Mouse (Mus musculus): ENCODE results near the gene Dclk1. TPM values are rescaled to one million over a fixed set of nuclear protein-coding genes. Genes with fewer than 3 reads are reported as not detected.

The Dclk1 gene
- total and polyA plus RNA-seq, 3 experiments: 1.2 to 5.6 (median 3.6) TPM

DNA sequence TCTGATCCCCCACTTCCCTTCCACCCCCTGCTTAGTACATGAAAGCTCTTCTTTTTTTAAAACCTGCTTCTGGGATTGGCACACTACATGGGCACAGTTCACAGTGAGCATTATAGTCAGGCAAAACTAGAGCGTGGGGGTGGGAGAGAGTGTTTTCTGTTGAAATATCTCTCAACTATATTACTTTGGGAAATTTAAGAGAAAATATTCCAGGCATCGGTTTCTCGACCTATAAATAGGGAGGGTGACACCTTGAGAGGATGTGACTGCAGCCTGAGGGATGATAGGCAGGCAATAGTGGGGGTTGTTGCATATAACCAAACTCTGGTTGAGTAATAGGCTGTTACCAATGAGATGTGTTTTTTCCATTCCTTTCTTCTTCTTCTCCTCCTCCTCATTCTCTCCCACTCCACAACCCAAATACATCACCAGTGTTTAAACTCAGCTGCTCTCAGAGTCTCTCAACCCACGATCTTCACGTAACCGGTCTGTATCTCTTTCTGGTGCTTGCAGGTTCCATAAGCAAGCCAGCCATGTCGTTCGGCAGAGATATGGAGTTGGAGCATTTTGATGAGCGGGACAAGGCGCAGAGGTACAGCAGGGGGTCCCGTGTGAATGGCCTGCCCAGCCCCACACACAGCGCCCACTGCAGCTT is 4.6 kb downstream of the Dclk1 start:
- no peak overlapping the region for H3K9ac ChIP-seq (ENCODE audit: low read depth, low read length)
- intact Hi-C loops (cut with DNase I): loop anchor here (10.0 kb wide), 1 partner anchor 98 kb away; no protein-coding TSS in a partner anchor

GRCm38 (mm10) chr3:55248048-55248447 is 5.9 kb downstream of the Dclk1 start:
- no peaks in the 10 kb centered on the region; the same call in 1 of the 2 replicates for H3K27me3 ChIP-seq (ENCODE audit: control insufficient read depth, insufficient read depth, low read length)
- DNase-seq: no peak
- H3K4me3 ChIP-seq: no peak overlapping the region
- no peak overlapping the region for H3K9ac ChIP-seq (ENCODE audit: low read depth, low read length)
- H3K4me1 ChIP-seq (ENCODE audit: control insufficient read depth, insufficient read depth, low read length): no peaks in the 10 kb centered on the region
- intact Hi-C loops (cut with DNase I): loop anchor here (10.0 kb wide), 1 partner anchor 97 kb away; no protein-coding TSS in a partner anchor
- no peak overlapping the region for H3K27ac ChIP-seq
- H3K36me3 ChIP-seq (ENCODE audit: control insufficient read depth, insufficient read depth, low read length): no peaks in the 10 kb centered on the region
- 77% methylated on average over 3 of the region's 3 CpGs for WGBS
- no peak for TF ChIP-seq EP300 (IDR thresholded peaks at IDR 0.05; ENCODE audit: insufficient read depth, low read depth, low read length)
- no peak for TF ChIP-seq CTCF (IDR thresholded peaks at IDR 0.05)
- no peak for TF ChIP-seq POLR2A (IDR thresholded peaks at IDR 0.05; ENCODE audit: insufficient read depth, low read depth, low read length)
- H3K79me2 ChIP-seq (replicated peaks; ENCODE audit: control insufficient read depth, insufficient read depth, low read length): no peaks in the 10 kb centered on the region

More for the DNA sequence above, 4.6 kb downstream of the Dclk1 start:
- 85% methylated on average over 12 of the region's 12 CpGs for WGBS
- no peak for DNase-seq
- no peak for TF ChIP-seq CTCF (IDR thresholded peaks at IDR 0.05)
- TF ChIP-seq EP300 (IDR thresholded peaks at IDR 0.05; ENCODE audit: insufficient read depth, low read depth, low read length): no peak
- TF ChIP-seq POLR2A (IDR thresholded peaks at IDR 0.05; ENCODE audit: insufficient read depth, low read depth, low read length): no peak
- H3K4me3 ChIP-seq: no peak overlapping the region
- H3K79me2 ChIP-seq (replicated peaks; ENCODE audit: control insufficient read depth, insufficient read depth, low read length): no peaks in the 10 kb centered on the region
- H3K4me1 ChIP-seq (ENCODE audit: control insufficient read depth, insufficient read depth, low read length): no peaks in the 10 kb centered on the region; the same call in 1 of the 2 replicates
- H3K27me3 ChIP-seq (ENCODE audit: control insufficient read depth, insufficient read depth, low read length): no peaks in the 10 kb centered on the region; the same call in 1 of the 2 replicates
- H3K36me3 ChIP-seq (ENCODE audit: control insufficient read depth, insufficient read depth, low read length): no peaks in the 10 kb centered on the region
- no peak overlapping the region for H3K27ac ChIP-seq

GRCm38 (mm10) chr3:55248508-55248907 is 6.3 kb downstream of the Dclk1 start:
- no peak for DNase-seq

DNA sequence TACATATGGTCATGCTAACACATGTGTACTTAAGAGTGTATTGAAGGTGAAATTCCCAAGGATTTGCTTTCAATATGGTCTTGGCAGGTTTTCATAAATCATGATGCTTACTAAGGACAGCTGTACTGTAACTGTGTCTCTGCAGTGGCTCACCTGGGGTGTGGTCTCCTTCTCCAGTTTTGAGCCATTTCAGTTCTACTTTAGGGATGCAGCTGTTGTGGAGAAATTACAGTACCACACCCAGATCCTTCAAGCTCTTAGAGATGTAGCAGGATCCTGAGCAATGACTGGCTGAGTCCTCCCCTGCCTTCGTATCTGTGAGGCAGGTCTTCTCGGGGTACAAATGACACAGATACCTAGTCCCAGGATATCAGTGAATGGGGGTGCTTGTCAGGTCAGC is 8.5 kb downstream of the Dclk1 start:
- Histone ChIP-seq H3K9ac (ENCODE audit: low read depth, low read length) (no peak overlapping the region), H3K27ac (no peak overlapping the region), H3K27me3 (ENCODE audit: control insufficient read depth, insufficient read depth, low read length) (no peaks in the 10 kb centered on the region), H3K4me3 (no peak overlapping the region), H3K79me2 (replicated peaks; ENCODE audit: control insufficient read depth, insufficient read depth, low read length) (no peaks in the 10 kb centered on the region), H3K4me1 (ENCODE audit: control insufficient read depth, insufficient read depth, low read length) (no peaks in the 10 kb centered on the region), H3K36me3 (ENCODE audit: control insufficient read depth, insufficient read depth, low read length) (no peaks in the 10 kb centered on the region)
- TF ChIP-seq POLR2A (IDR thresholded peaks at IDR 0.05; ENCODE audit: insufficient read depth, low read depth, low read length): no peak
- no peak for TF ChIP-seq EP300 (IDR thresholded peaks at IDR 0.05; ENCODE audit: insufficient read depth, low read depth, low read length)
- no peak for TF ChIP-seq CTCF (IDR thresholded peaks at IDR 0.05)
- no peak for DNase-seq
- intact Hi-C loops (cut with DNase I): no loop called here
- WGBS: 79% methylated on average over 2 of the region's 2 CpGs

More at GRCm38 (mm10) chr3:55248508-55248907, 6.3 kb downstream of the Dclk1 start:
- TF ChIP-seq POLR2A (IDR thresholded peaks at IDR 0.05; ENCODE audit: insufficient read depth, low read depth, low read length) (no peak), EP300 (IDR thresholded peaks at IDR 0.05; ENCODE audit: insufficient read depth, low read depth, low read length) (no peak), CTCF (IDR thresholded peaks at IDR 0.05) (no peak)
- Histone ChIP-seq H3K9ac (ENCODE audit: low read depth, low read length) (no peak overlapping the region), H3K36me3 (ENCODE audit: control insufficient read depth, insufficient read depth, low read length) (no peaks in the 10 kb centered on the region), H3K27me3 (ENCODE audit: control insufficient read depth, insufficient read depth, low read length) (no peaks in the 10 kb centered on the region; the same call in 1 of the 2 replicates), H3K4me1 (ENCODE audit: control insufficient read depth, insufficient read depth, low read length) (no peaks in the 10 kb centered on the region), H3K79me2 (replicated peaks; ENCODE audit: control insufficient read depth, insufficient read depth, low read length) (no peaks in the 10 kb centered on the region), H3K27ac (no peak overlapping the region), H3K4me3 (no peak overlapping the region)
- WGBS: 38% methylated on average over 6 of the region's 6 CpGs
- intact Hi-C loops (cut with DNase I): loop anchor here (10.0 kb wide), 1 partner anchor 96 kb away; no protein-coding TSS in a partner anchor

GRCm38 (mm10) chr3:55260139-55260538 is 18.0 kb downstream of the Dclk1 start:
- DNase-seq: no peak
- Histone ChIP-seq H3K27ac (no peak overlapping the region), H3K27me3 (ENCODE audit: control insufficient read depth, insufficient read depth, low read length) (no peaks in the 10 kb centered on the region), H3K36me3 (ENCODE audit: control insufficient read depth, insufficient read depth, low read length) (no peaks in the 10 kb centered on the region), H3K4me3 (no peak overlapping the region), H3K9ac (ENCODE audit: low read depth, low read length) (no peak overlapping the region), H3K4me1 (ENCODE audit: control insufficient read depth, insufficient read depth, low read length) (no peaks in the 10 kb centered on the region), H3K79me2 (replicated peaks; ENCODE audit: control insufficient read depth, insufficient read depth, low read length) (no peaks in the 10 kb centered on the region)
- intact Hi-C loops (cut with DNase I): no loop called here
- 53% methylated on average over 7 of the region's 7 CpGs for WGBS
- TF ChIP-seq POLR2A (IDR thresholded peaks at IDR 0.05; ENCODE audit: insufficient read depth, low read depth, low read length) (no peak), EP300 (IDR thresholded peaks at IDR 0.05; ENCODE audit: insufficient read depth, low read depth, low read length) (no peak), CTCF (IDR thresholded peaks at IDR 0.05) (no peak)

GRCm38 (mm10) chr3:55266091-55266490 is 23.9 kb downstream of the Dclk1 start:
- DNase-seq: no peak
- 81% methylated on average over 5 of the region's 5 CpGs for WGBS
- no peaks in the 10 kb centered on the region for H3K27me3 ChIP-seq (ENCODE audit: control insufficient read depth, insufficient read depth, low read length)
- no peak overlapping the region for H3K4me3 ChIP-seq
- no peak overlapping the region for H3K9ac ChIP-seq (ENCODE audit: low read depth, low read length)
- no peaks in the 10 kb centered on the region for H3K79me2 ChIP-seq (replicated peaks; ENCODE audit: control insufficient read depth, insufficient read depth, low read length)
- no peak overlapping the region for H3K27ac ChIP-seq
- no peaks in the 10 kb centered on the region for H3K4me1 ChIP-seq (ENCODE audit: control insufficient read depth, insufficient read depth, low read length)
- intact Hi-C loops (cut with DNase I): no loop called here
- no peaks in the 10 kb centered on the region for H3K36me3 ChIP-seq (ENCODE audit: control insufficient read depth, insufficient read depth, low read length)
- TF ChIP-seq POLR2A (IDR thresholded peaks at IDR 0.05; ENCODE audit: insufficient read depth, low read depth, low read length): no peak
- no peak for TF ChIP-seq CTCF (IDR thresholded peaks at IDR 0.05)
- TF ChIP-seq EP300 (IDR thresholded peaks at IDR 0.05; ENCODE audit: insufficient read depth, low read depth, low read length): no peak

Measured in heart, adult 2 months (tissue).